Mouse (Mus musculus) embryonic facial prominence, embryonic 11.5 days (tissue): ENCODE results near the gene Camkmt. TPM values are rescaled to one million over a fixed set of nuclear protein-coding genes. Genes with fewer than 3 reads are reported as not detected.
A peak's percentile ranks its signal among the peaks of the same experiment; 100 is the strongest.

ENCODE experiments used
- ATAC-seq: fragments of 200-750 bp; cut with Nextera tagmentation; replicated peaks from 2 replicates; pipeline ENCODE4 v1.8.0; 2017; ENCODE audit warnings: low read depth; ENCODE audit not compliant: insufficient number of reproducible peaks, low FRiP score, low TSS enrichment
- DNase-seq: peaks from one replicate; pipeline ENCODE4 v3.0.0-alpha.2; 2015; ENCODE audit warnings: low spot score
- H3K27ac ChIP-seq: fragments of 300-500 bp; sonication (generic); replicated peaks from 2 replicates; pipeline ENCODE4 v1.5.1; 2014; ENCODE audit warnings: mild to moderate bottlenecking, low read depth, low read length, control low read depth
- H3K27me3 ChIP-seq: fragments of 300-500 bp; sonication (generic); 2 replicates; pipeline ENCODE4 v1.6.1; 2014; ENCODE audit warnings: mild to moderate bottlenecking, low read length, moderate library complexity, mixed read lengths; ENCODE audit not compliant: control insufficient read depth, insufficient read depth
- H3K36me3 ChIP-seq: fragments of 300-500 bp; sonication (generic); replicated peaks from 2 replicates; pipeline ENCODE4 v1.6.1; 2014; ENCODE audit warnings: low read depth, mild to moderate bottlenecking, low read length, moderate library complexity, mixed read lengths; ENCODE audit not compliant: control insufficient read depth, insufficient read depth
- H3K4me1 ChIP-seq: fragments of 300-500 bp; sonication (generic); 2 replicates; pipeline ENCODE4 v1.6.1; 2014; ENCODE audit warnings: low read length, mixed read lengths; ENCODE audit not compliant: control insufficient read depth, insufficient read depth
- H3K4me2 ChIP-seq: fragments of 300-500 bp; sonication (generic); 2 replicates; pipeline ENCODE4 v1.6.1; 2014; ENCODE audit warnings: low read depth, mild to moderate bottlenecking, control low read depth, low read length, moderate library complexity
- H3K4me3 ChIP-seq: fragments of 300-500 bp; sonication (generic); 2 replicates; pipeline ENCODE4 v1.5.1; 2014; ENCODE audit warnings: low read depth, low read length, control low read depth
- H3K9ac ChIP-seq: fragments of 300-500 bp; sonication (generic); replicated peaks from 2 replicates; pipeline ENCODE4 v1.6.1; 2014; ENCODE audit warnings: mild to moderate bottlenecking, control low read depth, low read length
- H3K9me3 ChIP-seq: fragments of 300-500 bp; sonication (generic); replicated peaks from 2 replicates; pipeline ENCODE4 v1.6.1; 2016; ENCODE audit warnings: mild to moderate bottlenecking, low read length, inconsistent platforms, mixed read lengths; ENCODE audit not compliant: control insufficient read depth
- WGBS: fragments of 180-500 bp; shearing (Covaris S2); extraction: QIAGEN DNeasy Blood & Tissue Kit; methylation state at CpG from one replicate; pipeline ENCODE4 v1.1.7; 2014; 5-methylcytosine and 5-hydroxymethylcytosine counted together
- polyA plus RNA-seq: library from polyadenylated mRNA; unstranded; fragments of >200 nt; fragmentation: Nextera tagmentation; extraction: Ambion mirVana; gene quantifications from 2 replicates; pipeline ENCODE4 v1.2.1, GENCODE M21; 2014

Gene Camkmt
- polyA plus RNA-seq, 1 experiment from 2014 or later: 16.8 TPM

DNA sequence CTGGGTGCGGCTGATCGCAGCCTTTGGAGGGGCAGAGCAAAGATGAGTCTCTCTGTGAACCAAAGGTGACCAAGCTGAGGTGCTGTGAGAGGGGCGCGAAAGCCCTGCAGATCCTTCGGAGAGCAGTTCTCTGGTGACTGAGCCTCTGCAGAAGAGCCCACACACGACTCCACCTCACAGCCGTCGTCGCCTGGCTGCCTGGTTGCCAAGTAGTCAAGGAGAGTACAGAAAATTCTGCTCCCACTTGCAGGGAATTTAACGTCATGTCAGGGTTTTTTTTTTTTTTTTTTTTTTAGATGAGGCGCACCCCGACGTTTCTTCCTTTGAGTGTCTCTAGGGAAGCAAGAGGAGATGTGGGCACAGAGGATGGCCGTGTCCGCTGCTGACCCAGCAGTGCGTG, 382.9 kb downstream of the Camkmt start:
- Histone ChIP-seq H3K27me3 (peaks cover 43% of the 10 kb centered on the region), H3K9ac (no peak overlapping the region), H3K36me3 (no peaks in the 10 kb centered on the region), H3K9me3 (no peaks in the 10 kb centered on the region), H3K27ac (no peak overlapping the region), H3K4me1 (no peaks in the 10 kb centered on the region), H3K4me2 (no peak overlapping the region), H3K4me3 (no peak overlapping the region)
- 3% methylated on average over 16 of the region's 16 CpGs for WGBS
- ATAC-seq (no peak), DNase-seq (no peak)

DNA sequence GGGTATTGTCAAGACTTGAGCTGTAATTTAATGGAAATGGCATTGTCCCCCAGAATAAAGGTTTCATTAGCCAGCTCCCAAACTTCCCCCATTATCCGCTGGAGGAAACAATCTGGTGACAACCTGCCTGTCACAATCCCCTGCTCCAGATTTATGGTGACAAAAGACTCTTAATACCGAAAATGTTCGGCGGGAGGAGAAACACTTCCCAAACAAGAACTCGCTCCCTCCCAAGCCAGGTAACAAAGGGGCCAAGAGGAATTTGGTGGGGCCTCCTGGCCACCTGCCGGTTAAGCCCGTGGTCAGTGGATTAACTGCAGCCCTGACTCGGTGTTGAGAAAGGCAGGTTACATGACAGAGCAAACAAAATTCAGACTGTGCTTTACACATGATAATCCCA, 383.5 kb downstream of the Camkmt start:
- H3K36me3 ChIP-seq: no peaks in the 10 kb centered on the region
- no peaks in the 10 kb centered on the region for H3K4me1 ChIP-seq
- no peak overlapping the region for H3K9ac ChIP-seq
- 3% methylated on average over 8 of the region's 8 CpGs for WGBS
- no peak overlapping the region for H3K4me3 ChIP-seq
- no peak overlapping the region for H3K27ac ChIP-seq
- H3K27me3 ChIP-seq: peaks cover 43% of the 10 kb centered on the region
- ATAC-seq: no peak
- DNase-seq: no peak
- no peak overlapping the region for H3K4me2 ChIP-seq
- no peaks in the 10 kb centered on the region for H3K9me3 ChIP-seq

DNA sequence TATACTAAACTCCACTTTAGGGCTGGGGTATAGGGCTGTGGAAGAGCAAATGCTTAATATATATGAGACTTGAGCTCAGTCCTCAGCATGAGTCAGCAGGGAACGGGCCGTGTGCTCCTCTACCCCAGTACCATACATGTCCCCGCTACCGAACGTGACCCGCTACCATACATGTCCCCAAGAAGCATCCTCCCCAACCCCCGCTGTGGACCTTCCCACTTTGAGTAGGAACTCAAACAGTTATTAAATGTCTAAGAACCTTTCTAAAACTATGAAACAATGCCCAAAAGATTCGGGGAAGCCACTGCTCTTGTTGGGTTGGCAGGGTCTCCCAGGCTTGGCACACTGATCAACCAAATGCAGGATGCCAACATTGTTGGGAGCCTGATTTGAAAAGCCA, 390.9 kb downstream of the Camkmt start:
- WGBS: 91% methylated on average over 8 of the region's 8 CpGs
- Histone ChIP-seq H3K4me2 (no peak overlapping the region), H3K4me1 (no peaks in the 10 kb centered on the region; the same call in 1 of the 2 replicates), H3K36me3 (no peaks in the 10 kb centered on the region), H3K4me3 (no peak overlapping the region), H3K27me3 (peaks cover 33% of the 10 kb centered on the region), H3K9ac (no peak overlapping the region), H3K27ac (no peak overlapping the region), H3K9me3 (no peaks in the 10 kb centered on the region)
- no peak for DNase-seq
- no peak for ATAC-seq

DNA sequence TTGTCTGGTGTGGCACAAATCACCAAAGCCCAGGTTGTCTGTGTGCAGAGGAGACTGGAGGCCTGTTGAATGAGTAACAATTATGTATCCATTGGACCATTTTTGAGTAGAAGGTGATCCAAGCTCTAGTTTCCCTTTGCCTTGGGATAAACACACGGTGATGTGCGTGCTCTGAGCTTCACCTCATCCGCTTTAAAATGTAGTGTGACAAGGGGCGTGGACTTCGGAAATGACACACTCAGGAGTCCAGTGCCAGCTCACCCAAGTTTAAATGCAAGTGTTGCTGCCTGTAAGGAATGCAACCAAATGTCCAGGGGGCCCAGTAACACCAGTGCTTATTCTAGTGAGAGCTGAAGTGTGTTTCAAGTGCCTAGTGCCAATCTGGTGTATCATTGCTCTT, 392.7 kb downstream of the Camkmt start:
- DNase-seq: no peak
- H3K36me3 ChIP-seq: no peaks in the 10 kb centered on the region
- H3K27ac ChIP-seq: no peak overlapping the region
- 86% methylated on average over 5 of the region's 5 CpGs for WGBS
- peaks cover 5% of the 10 kb centered on the region; the same call in 1 of the 2 replicates for H3K4me1 ChIP-seq
- no peak overlapping the region for H3K4me2 ChIP-seq
- H3K9me3 ChIP-seq: no peaks in the 10 kb centered on the region
- ATAC-seq: no peak
- no peak overlapping the region for H3K9ac ChIP-seq
- no peak overlapping the region for H3K4me3 ChIP-seq
- peaks cover 43% of the 10 kb centered on the region for H3K27me3 ChIP-seq

DNA sequence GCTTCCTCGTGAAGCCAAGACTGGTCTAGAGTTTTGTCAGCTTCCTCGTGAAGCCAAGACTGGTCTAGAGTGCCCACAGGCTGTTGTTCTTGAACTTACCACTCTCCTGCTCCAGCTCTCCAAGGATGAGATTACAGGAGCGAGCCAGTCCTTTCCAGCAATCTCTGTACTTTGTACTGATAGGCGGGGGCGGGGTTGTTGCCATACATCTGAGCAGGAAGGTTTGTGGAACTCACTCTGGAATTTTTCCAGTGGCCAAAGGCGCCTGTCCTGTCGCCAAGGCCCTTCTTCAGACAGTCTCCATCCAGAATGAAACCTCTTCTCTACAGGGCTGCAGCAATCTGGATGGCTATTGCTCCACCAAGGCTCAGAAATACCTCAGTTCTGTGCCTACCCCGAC, 393.7 kb downstream of the Camkmt start:
- DNase-seq (no peak), ATAC-seq (no peak)
- no peak overlapping the region for H3K4me2 ChIP-seq
- no peak overlapping the region for H3K4me3 ChIP-seq
- 52% methylated on average over 8 of the region's 8 CpGs for WGBS
- H3K9me3 ChIP-seq: no peaks in the 10 kb centered on the region
- no peak overlapping the region for H3K27ac ChIP-seq
- peaks cover 5% of the 10 kb centered on the region; the same call in 1 of the 2 replicates for H3K4me1 ChIP-seq
- H3K36me3 ChIP-seq: no peaks in the 10 kb centered on the region
- peaks cover 48% of the 10 kb centered on the region for H3K27me3 ChIP-seq
- no peak overlapping the region for H3K9ac ChIP-seq

DNA sequence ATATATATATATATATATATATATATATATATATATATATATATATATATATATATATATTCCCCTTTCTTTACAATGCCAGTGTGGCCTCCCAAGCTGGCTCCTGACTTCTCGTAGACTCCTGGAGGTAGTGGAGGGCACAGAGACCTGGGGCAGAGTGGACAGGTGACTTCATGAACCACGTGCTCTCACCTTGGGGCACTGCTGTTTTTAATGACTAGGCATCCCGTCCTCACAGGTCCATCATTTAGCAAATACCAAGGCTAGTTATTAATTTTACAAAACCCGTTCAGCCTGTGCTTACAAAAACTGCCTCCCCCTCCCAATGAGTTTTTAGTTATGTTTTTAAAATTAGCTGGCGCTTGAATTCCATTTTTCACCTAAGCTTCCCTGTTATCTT, 394.2 kb downstream of the Camkmt start:
- Histone ChIP-seq H3K4me2 (no peak overlapping the region), H3K36me3 (no peaks in the 10 kb centered on the region), H3K27ac (no peak overlapping the region), H3K9ac (no peak overlapping the region), H3K4me3 (no peak overlapping the region), H3K27me3 (peaks cover 53% of the 10 kb centered on the region), H3K9me3 (no peaks in the 10 kb centered on the region), H3K4me1 (peaks cover 5% of the 10 kb centered on the region; the same call in 1 of the 2 replicates)
- DNase-seq: no peak
- WGBS: 29% methylated on average over 5 of the region's 5 CpGs
- no peak for ATAC-seq

DNA sequence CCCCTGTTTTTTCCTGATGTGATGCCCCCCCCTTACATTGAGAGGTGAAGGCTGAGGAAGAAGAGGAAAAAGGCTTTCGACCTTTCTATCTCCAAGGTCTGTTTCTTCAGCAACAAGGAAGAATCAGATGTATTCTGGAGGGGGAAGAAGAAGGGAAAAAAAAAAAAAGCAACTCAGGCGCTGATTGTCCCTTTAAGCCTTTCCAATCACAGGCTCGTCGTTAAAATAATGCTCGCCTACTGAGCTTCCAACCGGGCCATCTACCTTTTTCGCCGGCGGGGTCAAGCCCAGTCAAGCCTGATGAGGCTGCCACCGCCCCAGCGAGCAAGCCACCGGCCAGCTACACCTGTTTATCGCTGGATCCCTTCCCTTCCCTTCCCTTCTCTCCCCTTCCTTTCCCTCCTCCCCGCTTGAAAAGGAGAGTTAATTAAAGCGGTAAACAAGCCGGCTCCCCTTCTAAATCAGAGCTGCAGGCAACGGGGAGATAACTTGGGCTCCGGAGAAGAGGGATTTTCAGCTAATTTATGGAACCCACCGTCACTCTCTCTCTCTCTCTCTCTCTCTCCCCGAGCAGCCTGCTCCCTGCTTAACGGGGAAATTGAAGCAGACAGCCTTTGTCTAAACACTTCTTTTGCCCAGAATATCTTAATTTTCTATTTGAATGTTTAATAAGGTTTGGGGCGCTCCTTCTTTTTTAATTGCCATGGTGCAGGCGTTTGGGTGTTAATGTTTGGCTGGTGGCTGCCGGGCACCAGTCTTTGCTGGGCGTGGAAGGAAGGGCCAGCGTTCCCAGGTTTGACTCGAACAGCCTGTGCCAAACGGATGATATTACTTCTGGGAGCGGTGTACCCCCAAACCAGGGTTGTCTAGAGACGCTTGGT, 395.0 kb downstream of the Camkmt start:
- H3K4me2 ChIP-seq: peak overlapping the region; percentile 16
- peaks cover 5% of the 10 kb centered on the region; the same call in 1 of the 2 replicates for H3K4me1 ChIP-seq

DNA sequence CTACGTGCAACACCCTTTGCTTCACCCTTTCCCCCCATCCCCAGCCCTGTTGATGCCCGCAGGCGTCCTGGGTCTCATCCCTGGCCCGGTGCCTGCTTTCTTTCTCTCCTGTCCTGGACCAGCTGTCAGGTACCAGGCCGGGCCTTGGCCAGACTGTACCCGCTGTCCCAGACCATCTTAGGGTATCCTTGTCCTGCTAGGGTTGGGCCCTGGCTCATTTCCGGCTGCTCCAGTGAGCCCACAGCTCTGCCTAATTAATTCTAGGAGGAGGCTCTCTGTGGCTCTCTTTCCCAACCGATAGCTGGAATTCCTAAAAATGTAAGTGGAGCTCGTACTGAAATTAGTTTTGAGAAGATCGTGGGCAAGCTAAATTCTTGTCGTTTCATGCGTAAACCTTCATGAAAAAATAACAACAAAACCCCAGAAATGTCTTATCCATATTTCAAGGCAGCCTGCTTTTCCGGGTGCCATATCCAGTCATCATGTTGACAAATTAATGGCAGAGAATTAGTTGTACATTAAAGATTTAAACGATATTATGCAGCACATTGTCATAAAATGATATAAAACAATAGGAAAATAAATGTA, 395.7 kb downstream of the Camkmt start:
- peaks cover 60% of the 10 kb centered on the region for H3K27me3 ChIP-seq
- H3K4me2 ChIP-seq: peak overlapping the region; percentile 38
- H3K9ac ChIP-seq: no peak overlapping the region; the same call in 1 of the 2 replicates
- H3K9me3 ChIP-seq: no peaks in the 10 kb centered on the region
- no peak for DNase-seq
- H3K27ac ChIP-seq: 0 out of 2 replicates have a peak overlapping the region, but pooled peaks have one; percentile 24
- no peak for ATAC-seq
- H3K36me3 ChIP-seq: no peaks in the 10 kb centered on the region
- H3K4me3 ChIP-seq: no peak overlapping the region
- peaks cover 5% of the 10 kb centered on the region; the same call in 1 of the 2 replicates for H3K4me1 ChIP-seq
- 1% methylated on average over 14 of the region's 14 CpGs for WGBS

More for the DNA sequence above, 395.0 kb downstream of the Camkmt start:
- Histone ChIP-seq H3K9me3 (no peaks in the 10 kb centered on the region), H3K36me3 (no peaks in the 10 kb centered on the region), H3K9ac (no peak overlapping the region; the same call in 1 of the 2 replicates), H3K27me3 (peaks cover 60% of the 10 kb centered on the region), H3K4me3 (no peak overlapping the region), H3K27ac (0 out of 2 replicates have a peak overlapping the region, but pooled peaks have one; percentile 24)
- DNase-seq: no peak
- WGBS: under 1% methylated on average over 30 of the region's 30 CpGs
- ATAC-seq: no peak
